Mouse (Mus musculus) lung, postnatal 0 days (tissue): Measurements from ENCODE around the gene Mat1a.
A peak's percentile ranks its signal among the peaks of the same experiment; 100 is the strongest.

Experiments
- CTCF ChIP-seq: IDR thresholded peaks from 2 replicates; pipeline ENCODE4 v1.5.1; 2016; ENCODE audit warnings: antibody characterized with exemption, mild to moderate bottlenecking
- EP300 ChIP-seq: IDR thresholded peaks from 2 replicates; pipeline ENCODE4 v1.6.1; 2016; ENCODE audit warnings: antibody characterized with exemption, mild to moderate bottlenecking, control low read depth

- TF ChIP-seq CTCF = no peak
- peak; percentile 80 for TF ChIP-seq EP300
Measured at GRCm38 (mm10) chr14:41168567-41168966, 63.7 kb downstream of the Mat1a start.
